Mouse (Mus musculus): ENCODE data around the gene Gna14. TPM values are rescaled to one million over a fixed set of nuclear protein-coding genes. Genes with fewer than 3 reads are reported as not detected.

The Gna14 gene
- polyA plus RNA-seq (2016; fragmentation: Nextera tagmentation; extraction: Ambion mirVana) = 0.27 and 1.0 TPM in 2 replicates

- peak; percentile 83 for DNase-seq (ENCODE audit: low spot score)
- no peaks in the 10 kb centered on the region for H3K9me3 ChIP-seq
- peak within 1 kb of the TSS; percentile 53 for H3K4me3 ChIP-seq
- 1% methylated on average over 27 of the region's 27 CpGs for WGBS
- H3K27me3 ChIP-seq (ENCODE audit: insufficient read depth, poor library complexity, severe bottlenecking) = peaks cover 57% of the 10 kb centered on the region
- H3K27ac ChIP-seq = peak within 1 kb of the TSS; percentile 59; the same call in 1 of the 2 replicates
- no peaks in the 10 kb centered on the region for H3K36me3 ChIP-seq
- H3K4me1 ChIP-seq (replicated peaks) = peaks cover 43% of the 10 kb centered on the region
These were observed at the start of gene Gna14 for GRCm38 (mm10) chr19:16435531-16436231. Gene Gna14, plus strand, starts transcription at chr19:16435762.

- no peak for DNase-seq (ENCODE audit: low spot score)
- Histone ChIP-seq H3K36me3 (peaks cover 22% of the 10 kb centered on the region), H3K4me1 (replicated peaks) (peaks cover 20% of the 10 kb centered on the region), H3K4me3 (no peak overlapping the region), H3K27ac (no peak overlapping the region), H3K9me3 (no peaks in the 10 kb centered on the region), H3K27me3 (ENCODE audit: insufficient read depth, poor library complexity, severe bottlenecking) (no peaks in the 10 kb centered on the region)
- 80% methylated on average over 6 of the region's 6 CpGs for WGBS
These were observed 49.0 kb upstream of the Gna14 start for GRCm38 (mm10) chr19:16386514-16386913.

GRCm38 (mm10) chr19:16390192-16390795 lies 45.3 kb upstream of the Gna14 start:
- 92% methylated on average over 6 of the region's 6 CpGs for WGBS
- Histone ChIP-seq H3K36me3 (peaks cover 3% of the 10 kb centered on the region; the same call in 1 of the 2 replicates), H3K4me1 (replicated peaks) (peaks cover 20% of the 10 kb centered on the region), H3K27ac (no peak overlapping the region), H3K4me3 (no peak overlapping the region), H3K9me3 (no peaks in the 10 kb centered on the region), H3K27me3 (ENCODE audit: insufficient read depth, poor library complexity, severe bottlenecking) (no peaks in the 10 kb centered on the region)
- DNase-seq (ENCODE audit: low spot score) = no peak

GRCm38 (mm10) chr19:16394381-16394780 lies 41.2 kb upstream of the Gna14 start:
- no peak overlapping the region for H3K27ac ChIP-seq
- no peak for DNase-seq (ENCODE audit: low spot score)
- 90% methylated on average over 5 of the region's 5 CpGs for WGBS

GRCm38 (mm10) chr19:16403101-16403500 lies 32.5 kb upstream of the Gna14 start:
- H3K4me3 ChIP-seq = no peak overlapping the region
- no peak overlapping the region for H3K27ac ChIP-seq
- WGBS = 79% methylated on average over 6 of the region's 6 CpGs
- no peaks in the 10 kb centered on the region for H3K4me1 ChIP-seq (replicated peaks)
- no peak for DNase-seq (ENCODE audit: low spot score)
- no peaks in the 10 kb centered on the region for H3K9me3 ChIP-seq
- H3K27me3 ChIP-seq (ENCODE audit: insufficient read depth, poor library complexity, severe bottlenecking) = no peaks in the 10 kb centered on the region
- H3K36me3 ChIP-seq = no peaks in the 10 kb centered on the region

More at GRCm38 (mm10) chr19:16394381-16394780, 41.2 kb upstream of the Gna14 start:
- no peaks in the 10 kb centered on the region for H3K9me3 ChIP-seq
- no peaks in the 10 kb centered on the region for H3K27me3 ChIP-seq (ENCODE audit: insufficient read depth, poor library complexity, severe bottlenecking)
- H3K4me1 ChIP-seq (replicated peaks) = 0 out of 2 replicates have a peak, but pooled peaks cover 7% of the 10 kb centered on the region
- H3K4me3 ChIP-seq = no peak overlapping the region
- no peaks in the 10 kb centered on the region for H3K36me3 ChIP-seq

GRCm38 (mm10) chr19:16407727-16408126 lies 27.8 kb upstream of the Gna14 start:
- H3K27ac ChIP-seq = no peak overlapping the region
- no peaks in the 10 kb centered on the region for H3K4me1 ChIP-seq (replicated peaks)
- no peaks in the 10 kb centered on the region for H3K27me3 ChIP-seq (ENCODE audit: insufficient read depth, poor library complexity, severe bottlenecking)
- WGBS = 80% methylated on average over 1 of the region's 1 CpGs
- H3K4me3 ChIP-seq = no peak overlapping the region
- H3K9me3 ChIP-seq = no peaks in the 10 kb centered on the region
- no peaks in the 10 kb centered on the region for H3K36me3 ChIP-seq
- DNase-seq (ENCODE audit: low spot score) = no peak

- no peaks in the 10 kb centered on the region for H3K27me3 ChIP-seq (ENCODE audit: insufficient read depth, poor library complexity, severe bottlenecking)
- H3K4me3 ChIP-seq = no peak overlapping the region
- no peaks in the 10 kb centered on the region for H3K9me3 ChIP-seq
- no peaks in the 10 kb centered on the region for H3K4me1 ChIP-seq (replicated peaks)
- H3K36me3 ChIP-seq = no peaks in the 10 kb centered on the region
- no peak overlapping the region for H3K27ac ChIP-seq
- no peak for DNase-seq (ENCODE audit: low spot score)
These were observed 24.3 kb upstream of the Gna14 start for GRCm38 (mm10) chr19:16411302-16411701.

GRCm38 (mm10) chr19:16418086-16418663 lies 17.4 kb upstream of the Gna14 start:
- H3K4me1 ChIP-seq (replicated peaks) = no peaks in the 10 kb centered on the region
- no peak overlapping the region for H3K27ac ChIP-seq
- no peak for DNase-seq (ENCODE audit: low spot score)
- H3K36me3 ChIP-seq = no peaks in the 10 kb centered on the region
- H3K9me3 ChIP-seq = no peaks in the 10 kb centered on the region
- WGBS = 94% methylated on average over 5 of the region's 5 CpGs
- H3K4me3 ChIP-seq = no peak overlapping the region
- H3K27me3 ChIP-seq (ENCODE audit: insufficient read depth, poor library complexity, severe bottlenecking) = no peaks in the 10 kb centered on the region

GRCm38 (mm10) chr19:16425596-16425995 lies 10.0 kb upstream of the Gna14 start:
- Histone ChIP-seq H3K9me3 (peaks cover 15% of the 10 kb centered on the region), H3K36me3 (no peaks in the 10 kb centered on the region), H3K4me3 (no peak overlapping the region), H3K4me1 (replicated peaks) (no peaks in the 10 kb centered on the region), H3K27ac (no peak overlapping the region), H3K27me3 (ENCODE audit: insufficient read depth, poor library complexity, severe bottlenecking) (no peaks in the 10 kb centered on the region)
- DNase-seq (ENCODE audit: low spot score) = no peak
- WGBS = 79% methylated on average over 2 of the region's 2 CpGs

- Histone ChIP-seq H3K9me3 (peaks cover 15% of the 10 kb centered on the region), H3K4me1 (replicated peaks) (peaks cover 12% of the 10 kb centered on the region), H3K36me3 (no peaks in the 10 kb centered on the region), H3K4me3 (no peak overlapping the region), H3K27me3 (ENCODE audit: insufficient read depth, poor library complexity, severe bottlenecking) (peaks cover 21% of the 10 kb centered on the region), H3K27ac (no peak overlapping the region)
- WGBS = 83% methylated on average over 8 of the region's 8 CpGs
- DNase-seq (ENCODE audit: low spot score) = no peak
These were observed 4.2 kb upstream of the Gna14 start for GRCm38 (mm10) chr19:16431368-16431767.

GRCm38 (mm10) chr19:16434879-16435278 lies 683 bp upstream of the Gna14 start:
- Histone ChIP-seq H3K27ac (no peak overlapping the region), H3K36me3 (no peaks in the 10 kb centered on the region), H3K4me1 (replicated peaks) (peaks cover 38% of the 10 kb centered on the region), H3K4me3 (peak overlapping the region; percentile 53), H3K9me3 (no peaks in the 10 kb centered on the region), H3K27me3 (ENCODE audit: insufficient read depth, poor library complexity, severe bottlenecking) (peaks cover 56% of the 10 kb centered on the region)
- no peak for DNase-seq (ENCODE audit: low spot score)
- WGBS = 33% methylated on average over 9 of the region's 9 CpGs

- Histone ChIP-seq H3K27ac (peak overlapping the region; percentile 59; the same call in 1 of the 2 replicates), H3K4me1 (replicated peaks) (peaks cover 43% of the 10 kb centered on the region), H3K27me3 (ENCODE audit: insufficient read depth, poor library complexity, severe bottlenecking) (peaks cover 57% of the 10 kb centered on the region), H3K36me3 (no peaks in the 10 kb centered on the region), H3K9me3 (no peaks in the 10 kb centered on the region), H3K4me3 (peak overlapping the region; percentile 53)
- peak; percentile 57 for DNase-seq (ENCODE audit: low spot score)
- WGBS = 2% methylated on average over 61 of the region's 61 CpGs
These were observed 990 bp downstream of the Gna14 start for GRCm38 (mm10) chr19:16436335-16437169.

Measured in hindbrain, embryonic 10.5 days (tissue).